Mouse (Mus musculus) forebrain, postnatal 0 days (tissue): ENCODE measurements at regions not wholly inside any gene's neighbourhood (a gene's known extent, or its start where the extent isn't known, plus 50 kb on each side); places are given as distances from the start of the nearest gene placed in this dataset.

Experiments used
- ATAC-seq: fragments of 200-750 bp; cut with Nextera tagmentation; 2 replicates; pipeline ENCODE4 v1.8.0; 2017; ENCODE audit warnings: mild to moderate bottlenecking, moderate library complexity
- DNase-seq: peaks from one replicate; pipeline ENCODE4 v3.0.0-alpha.2; 2015
- H3K27ac ChIP-seq: fragments of 300-500 bp; sonication (generic); 2 replicates; pipeline ENCODE4 v1.5.1; 2014; ENCODE audit warnings: low read depth, mild to moderate bottlenecking, antibody characterized with exemption, low read length, moderate library complexity, mixed read lengths
- H3K27me3 ChIP-seq: fragments of 300-500 bp; sonication (generic); 2 replicates; pipeline ENCODE4 v1.6.1; 2014; ENCODE audit warnings: mild to moderate bottlenecking, low read length, mixed read lengths; ENCODE audit not compliant: insufficient read depth
- H3K36me3 ChIP-seq: fragments of 300-500 bp; sonication (generic); 2 replicates; pipeline ENCODE4 v1.6.1; 2014; ENCODE audit warnings: mild to moderate bottlenecking, moderate library complexity; ENCODE audit not compliant: insufficient read depth
- H3K4me1 ChIP-seq: fragments of 300-500 bp; sonication (generic); 2 replicates; pipeline ENCODE4 v1.6.1; 2014; ENCODE audit warnings: antibody characterized with exemption; ENCODE audit not compliant: insufficient read depth
- H3K4me2 ChIP-seq: fragments of 300-500 bp; sonication (generic); 2 replicates; pipeline ENCODE4 v1.6.1; 2014; ENCODE audit warnings: low read depth, mild to moderate bottlenecking, moderate library complexity
- H3K4me3 ChIP-seq: fragments of 300-500 bp; sonication (generic); 2 replicates; pipeline ENCODE4 v1.5.1; 2014; ENCODE audit warnings: low read depth, low read length, mixed read lengths
- H3K9ac ChIP-seq: fragments of 300-500 bp; sonication (generic); 2 replicates; pipeline ENCODE4 v1.6.1; 2014; ENCODE audit warnings: mild to moderate bottlenecking
- H3K9me3 ChIP-seq: fragments of 300-500 bp; sonication (generic); 2 replicates; pipeline ENCODE4 v1.6.1; 2016; ENCODE audit warnings: low read length
- CTCF ChIP-seq: sonication (generic); IDR thresholded peaks from 2 replicates; pipeline ENCODE4 v1.5.1; 2016; ENCODE audit warnings: antibody characterized with exemption, control low read depth, low read depth
- WGBS: fragments of 180-500 bp; shearing (Covaris S2); extraction: QIAGEN DNeasy Blood & Tissue Kit; methylation state at CpG from one replicate; pipeline ENCODE4 v1.1.7; 2014; 5-methylcytosine and 5-hydroxymethylcytosine counted together

- Histone ChIP-seq H3K9ac (no peak overlapping the region), H3K27me3 (no peaks in the 10 kb centered on the region), H3K4me2 (no peak overlapping the region), H3K4me1 (no peaks in the 10 kb centered on the region), H3K36me3 (no peaks in the 10 kb centered on the region), H3K4me3 (no peak overlapping the region), H3K9me3 (no peaks in the 10 kb centered on the region), H3K27ac (no peak overlapping the region)
- no peak for ATAC-seq
- no peak for DNase-seq
- TF ChIP-seq CTCF, result no peak
- WGBS, result 85% methylated on average over 3 of the region's 3 CpGs
Measured at GRCm38 (mm10) chr15:60111885-60112284, 95.5 kb upstream of the 4933412E24Rik start.

- DNase-seq, result no peak
- Histone ChIP-seq H3K4me2 (no peak overlapping the region), H3K4me1 (no peaks in the 10 kb centered on the region), H3K9me3 (no peaks in the 10 kb centered on the region), H3K27ac (no peak overlapping the region), H3K9ac (no peak overlapping the region), H3K36me3 (no peaks in the 10 kb centered on the region), H3K4me3 (no peak overlapping the region), H3K27me3 (no peaks in the 10 kb centered on the region)
- ATAC-seq, result no peak
- TF ChIP-seq CTCF, result no peak
- 87% methylated on average over 4 of the region's 4 CpGs for WGBS
Measured at GRCm38 (mm10) chr15:60111046-60111445, 94.6 kb upstream of the 4933412E24Rik start.

- H3K27ac ChIP-seq, result no peak overlapping the region
- WGBS, result 78% methylated on average over 2 of the region's 2 CpGs
- DNase-seq, result no peak
Measured at GRCm38 (mm10) chr15:60104126-60104525, 87.7 kb upstream of the 4933412E24Rik start.

GRCm38 (mm10) chr15:60101485-60102280 lies 85.3 kb upstream of the 4933412E24Rik start:
- no peak overlapping the region for H3K9ac ChIP-seq
- H3K4me2 ChIP-seq, result no peak overlapping the region
- no peaks in the 10 kb centered on the region for H3K4me1 ChIP-seq
- TF ChIP-seq CTCF, result no peak
- H3K4me3 ChIP-seq, result no peak overlapping the region
- DNase-seq, result no peak
- H3K27me3 ChIP-seq, result no peaks in the 10 kb centered on the region
- no peaks in the 10 kb centered on the region for H3K36me3 ChIP-seq
- H3K9me3 ChIP-seq, result no peaks in the 10 kb centered on the region
- H3K27ac ChIP-seq, result no peak overlapping the region
- 79% methylated on average over 4 of the region's 4 CpGs for WGBS
- ATAC-seq, result no peak

More at GRCm38 (mm10) chr15:60104126-60104525, 87.7 kb upstream of the 4933412E24Rik start:
- no peak for ATAC-seq
- H3K4me2 ChIP-seq, result no peak overlapping the region
- H3K4me1 ChIP-seq, result no peaks in the 10 kb centered on the region
- no peaks in the 10 kb centered on the region for H3K36me3 ChIP-seq
- no peaks in the 10 kb centered on the region for H3K27me3 ChIP-seq
- no peak overlapping the region for H3K4me3 ChIP-seq
- no peaks in the 10 kb centered on the region for H3K9me3 ChIP-seq
- no peak overlapping the region for H3K9ac ChIP-seq
- no peak for TF ChIP-seq CTCF

GRCm38 (mm10) chr15:60097141-60097540 lies 80.7 kb upstream of the 4933412E24Rik start:
- WGBS, result 15% methylated on average over 4 of the region's 4 CpGs
- ATAC-seq, result peak; percentile 92

GRCm38 (mm10) chr15:60096131-60096530 lies 79.7 kb upstream of the 4933412E24Rik start:
- ATAC-seq, result peak; percentile 69
- no peak overlapping the region for H3K27ac ChIP-seq
- peak; percentile 36 for DNase-seq
- no peak for TF ChIP-seq CTCF
- 68% methylated on average over 4 of the region's 4 CpGs for WGBS
- H3K36me3 ChIP-seq, result no peaks in the 10 kb centered on the region
- H3K27me3 ChIP-seq, result no peaks in the 10 kb centered on the region
- no peaks in the 10 kb centered on the region for H3K4me1 ChIP-seq
- H3K4me2 ChIP-seq, result no peak overlapping the region
- H3K4me3 ChIP-seq, result no peak overlapping the region
- no peak overlapping the region for H3K9ac ChIP-seq
- H3K9me3 ChIP-seq, result no peaks in the 10 kb centered on the region

More at GRCm38 (mm10) chr15:60097141-60097540, 80.7 kb upstream of the 4933412E24Rik start:
- Histone ChIP-seq H3K27ac (no peak overlapping the region), H3K36me3 (no peaks in the 10 kb centered on the region), H3K27me3 (no peaks in the 10 kb centered on the region), H3K9me3 (no peaks in the 10 kb centered on the region), H3K4me1 (no peaks in the 10 kb centered on the region), H3K4me3 (no peak overlapping the region), H3K4me2 (no peak overlapping the region), H3K9ac (no peak overlapping the region)
- DNase-seq, result peak; percentile 83
- peak; percentile 90 for TF ChIP-seq CTCF

GRCm38 (mm10) chr15:60089921-60090320 lies 73.5 kb upstream of the 4933412E24Rik start:
- no peaks in the 10 kb centered on the region for H3K4me1 ChIP-seq
- H3K27ac ChIP-seq, result peak overlapping the region; percentile 72
- no peak overlapping the region for H3K9ac ChIP-seq
- no peak overlapping the region for H3K4me3 ChIP-seq
- H3K4me2 ChIP-seq, result 0 out of 2 replicates have a peak overlapping the region, but pooled peaks have one; percentile 5
- H3K27me3 ChIP-seq, result no peaks in the 10 kb centered on the region
- ATAC-seq (no peak), DNase-seq (peak; percentile 30)
- H3K9me3 ChIP-seq, result no peaks in the 10 kb centered on the region
- TF ChIP-seq CTCF, result no peak
- 47% methylated on average over 5 of the region's 5 CpGs for WGBS
- no peaks in the 10 kb centered on the region for H3K36me3 ChIP-seq
